Mouse (Mus musculus) layer of hippocampus, postnatal 10 days (tissue): ENCODE data around the gene Naxd. TPM values are rescaled to one million over a fixed set of nuclear protein-coding genes. Genes with fewer than 3 reads are reported as not detected.

Experiments
- DNase-seq, 2 experiments: peaks; one replicate each; pipeline ENCODE4 v3.0.0; 2021; ENCODE audit warnings: low spot score in 2 of 2
- total RNA-seq, 2 experiments: library from RNA; stranded (reverse); gene quantifications; 2 replicates each; pipeline ENCODE4 v1.2.3; 2021

Gene Naxd
- total RNA-seq, 2 experiments from 2014 or later, result 52.7 to 67.3 TPM

- peak; percentile 95 to 96 for DNase-seq
Observed at GRCm38 (mm10) chr8:11554799-11555719, 57.8 kb downstream of the Naxd start, which contains the start of gene Ing1. Ing1 (plus strand) TSS chr8:11555571.

GRCm38 (mm10) chr8:11555720-11556591, 58.6 kb downstream of the Naxd start:
- DNase-seq, result peak; percentile 98 to 99

GRCm38 (mm10) chr8:11556691-11557423, 59.6 kb downstream of the Naxd start:
- peak; percentile 57 to 65 for DNase-seq

- DNase-seq, result no peak
Observed at GRCm38 (mm10) chr8:11557424-11557767, 60.1 kb downstream of the Naxd start.

GRCm38 (mm10) chr8:11557768-11558629, 60.7 kb downstream of the Naxd start:
- DNase-seq, result peak; percentile 92 to 94

GRCm38 (mm10) chr8:11559511-11559910, 62.2 kb downstream of the Naxd start:
- no peak for DNase-seq

GRCm38 (mm10) chr8:11560220-11560619, 62.9 kb downstream of the Naxd start:
- no peak for DNase-seq

GRCm38 (mm10) chr8:11564236-11564635, 66.9 kb downstream of the Naxd start:
- DNase-seq, result no peak

Other genes starting within 250 kb of the Naxd start
- 10 to 100 TPM; 86.4 to 93.6 TPM for gene Col4a2, start 184.7 kb upstream of the Naxd start, total RNA-seq
- 100 to 1,000 TPM; 125 to 139 TPM for gene Col4a1, start 184.7 kb upstream of the Naxd start, total RNA-seq
- under 1 TPM; 0.71 to 0.94 TPM for gene Rab20, start 18.8 kb upstream of the Naxd start, total RNA-seq
- gene Cars2, start 53.3 kb downstream of the Naxd start, total RNA-seq, result 10 to 100 TPM; 26.1 to 28.6 TPM
- gene Ing1, start 58.1 kb downstream of the Naxd start, total RNA-seq, result 10 to 100 TPM; 35.6 to 39.5 TPM
- gene Ankrd10, start 138.3 kb downstream of the Naxd start, total RNA-seq, result 10 to 100 TPM; 69.1 to 71.8 TPM
- gene 1700016D06Rik, start 203.6 kb downstream of the Naxd start, total RNA-seq, result not detected
- gene Arhgef7, start 230.2 kb downstream of the Naxd start, total RNA-seq, result 100 to 1,000 TPM; 164 to 169 TPM